Mouse (Mus musculus) heart, adult 2 months (tissue): Measurements from ENCODE around the gene Map3k1. TPM values are rescaled to one million over a fixed set of nuclear protein-coding genes. Genes with fewer than 3 reads are reported as not detected.

Experiments used
- DNase-seq, 2 experiments: peaks; one replicate each; pipeline ENCODE4 v3.0.0; 2021
- H3K27ac ChIP-seq: fragments of 200-600 bp; 2 replicates; pipeline ENCODE4 v1.8.1; 2022
- H3K27me3 ChIP-seq: fragments of 200-500 bp; 2 replicates; pipeline ENCODE4 v1.6.1; 2012; ENCODE audit warnings: mild to moderate bottlenecking, low read length, inconsistent platforms, mixed read lengths; ENCODE audit not compliant: control insufficient read depth, insufficient read depth
- H3K36me3 ChIP-seq: fragments of 200-500 bp; 2 replicates; pipeline ENCODE4 v1.6.1; 2012; ENCODE audit warnings: low read length, inconsistent platforms; ENCODE audit not compliant: control insufficient read depth, insufficient read depth
- H3K4me1 ChIP-seq: fragments of 200-500 bp; 2 replicates; pipeline ENCODE4 v1.6.1; 2011; ENCODE audit warnings: low read length; ENCODE audit not compliant: control insufficient read depth, insufficient read depth
- H3K4me3 ChIP-seq: fragments of 200-600 bp; 2 replicates; pipeline ENCODE4 v1.8.1; 2022
- H3K79me2 ChIP-seq: fragments of 200-500 bp; replicated peaks from 2 replicates; pipeline ENCODE4 v1.6.1; 2012; ENCODE audit warnings: mild to moderate bottlenecking, inconsistent platforms, low read length, moderate library complexity, mixed read lengths; ENCODE audit not compliant: control insufficient read depth, insufficient read depth
- H3K9ac ChIP-seq: fragments of 200-500 bp; 2 replicates; pipeline ENCODE4 v1.6.1; 2012; ENCODE audit warnings: low read depth, mild to moderate bottlenecking, control low read depth, inconsistent platforms, low read length, mixed read lengths
- CTCF ChIP-seq: fragments of 200-600 bp; IDR thresholded peaks from 2 replicates; pipeline ENCODE4 v1.8.1; 2022; ENCODE audit warnings: antibody characterized with exemption, mild to moderate bottlenecking, moderate library complexity
- EP300 ChIP-seq: fragments of 200-500 bp; IDR thresholded peaks from 2 replicates; pipeline ENCODE4 v1.6.1; 2011; ENCODE audit warnings: low read depth, low read length, control low read depth; ENCODE audit not compliant: insufficient read depth
- POLR2A ChIP-seq: fragments of 200-500 bp; IDR thresholded peaks from 2 replicates; pipeline ENCODE4 v1.6.1; 2011; ENCODE audit warnings: mild to moderate bottlenecking, low read depth, low read length, control low read depth; ENCODE audit not compliant: insufficient read depth
- WGBS: fragments of 180-500 bp; shearing (Covaris S2); methylation state at CpG from one replicate; pipeline ENCODE4 v1.1.7; 2018; 5-methylcytosine and 5-hydroxymethylcytosine counted together
- intact Hi-C: fragments of 180-260 bp; cut with DNase I; formaldehyde crosslinking; loops from one replicate; pipeline ENCODE4 v1.15.1; 2025
- polyA plus RNA-seq: library from polyadenylated mRNA; depleted of rRNA; stranded (reverse); fragments of >200 nt; gene quantifications from 2 replicates; pipeline ENCODE4 v1.2.3, GENCODE M21; 2012
- total RNA-seq, 2 experiments: library from RNA; stranded (reverse); gene quantifications; 2 replicates each; pipeline ENCODE4 v1.2.3; 2021

Map3k1 gene
- total and polyA plus RNA-seq, 3 experiments = 10.7 to 24.6 (median 15.2) TPM

DNA sequence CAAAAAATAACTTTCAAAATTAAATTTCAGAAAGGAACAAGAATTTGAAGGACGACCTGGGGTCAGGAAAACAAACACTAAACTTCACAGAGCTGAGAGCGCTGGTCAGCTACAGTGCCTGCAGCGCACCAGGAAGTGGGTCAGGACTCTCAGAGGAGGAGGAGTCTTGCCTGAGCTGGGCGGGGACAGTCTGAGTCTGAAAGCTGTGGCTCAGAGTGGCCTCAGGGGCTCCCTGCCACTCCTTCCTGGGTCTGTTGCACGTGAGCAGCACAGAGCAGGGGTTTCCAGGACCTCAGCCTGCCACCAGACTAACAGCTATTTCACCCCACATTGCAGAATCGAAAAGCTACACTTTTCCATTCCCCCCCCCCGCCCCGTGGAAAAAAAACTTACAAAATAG lies 11.8 kb downstream of the Map3k1 start:
- peak overlapping the region; percentile 62 for H3K27ac ChIP-seq
- H3K9ac ChIP-seq = no peak overlapping the region
- H3K27me3 ChIP-seq = no peaks in the 10 kb centered on the region
- DNase-seq = peak; percentile 83 to 87
- H3K79me2 ChIP-seq = peaks cover 10% of the 10 kb centered on the region
- intact Hi-C loops = loop anchor here (5.0 kb wide), 1 partner anchor 305 kb away; no protein-coding TSS in a partner anchor
- peaks cover 42% of the 10 kb centered on the region for H3K4me1 ChIP-seq
- H3K36me3 ChIP-seq = peaks cover 4% of the 10 kb centered on the region; the same call in 1 of the 2 replicates
- TF ChIP-seq POLR2A (no peak), CTCF (no peak), EP300 (0 out of 2 replicates have a peak, but pooled peaks have one; percentile 27)
- no peak overlapping the region; the same call in 1 of the 2 replicates for H3K4me3 ChIP-seq
- WGBS = 6% methylated on average over 8 of the region's 8 CpGs

DNA sequence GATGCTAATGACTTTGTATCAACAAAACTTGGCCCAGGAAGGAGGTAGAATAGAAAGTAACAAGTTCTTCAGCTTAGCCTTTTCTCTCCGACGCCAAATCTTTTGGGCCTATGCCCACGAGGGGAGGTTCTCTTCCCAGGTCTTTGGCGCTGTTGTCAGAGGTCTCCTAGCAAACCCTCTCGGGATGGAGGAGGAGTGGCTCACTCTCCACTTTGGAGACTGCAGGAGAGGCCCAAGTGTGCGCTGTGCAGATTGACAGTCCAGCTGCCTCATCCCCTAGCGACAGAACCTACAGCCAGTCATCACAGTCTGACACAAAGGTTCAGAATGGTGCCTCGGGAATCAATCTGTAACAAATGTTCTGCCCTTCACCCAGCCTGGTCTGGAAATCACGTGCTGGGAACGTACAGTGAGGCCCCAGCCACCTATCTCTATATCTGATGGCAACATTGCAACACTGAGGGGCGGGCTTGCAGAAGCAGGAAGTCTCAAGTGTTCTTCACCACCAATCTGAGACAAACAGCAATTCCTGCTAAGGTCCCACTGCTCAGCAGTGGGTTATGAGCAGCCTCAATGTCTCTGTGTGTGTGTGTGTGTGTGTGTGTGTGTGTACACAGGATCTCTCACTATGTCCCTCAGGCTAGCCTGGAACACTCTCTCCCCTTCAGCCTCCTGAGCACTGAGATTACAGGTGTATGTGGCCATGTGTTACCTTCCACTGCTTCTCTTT lies 12.4 kb downstream of the Map3k1 start:
- Histone ChIP-seq H3K27ac (peak overlapping the region; percentile 62), H3K4me1 (peaks cover 41% of the 10 kb centered on the region), H3K9ac (peak overlapping the region; percentile 21; the same call in 1 of the 2 replicates), H3K27me3 (no peaks in the 10 kb centered on the region), H3K79me2 (peaks cover 11% of the 10 kb centered on the region), H3K4me3 (no peak overlapping the region; the same call in 1 of the 2 replicates), H3K36me3 (peaks cover 4% of the 10 kb centered on the region; the same call in 1 of the 2 replicates)
- WGBS = 8% methylated on average over 11 of the region's 11 CpGs
- intact Hi-C loops = loop anchor here (5.0 kb wide), 1 partner anchor 306 kb away; no protein-coding TSS in a partner anchor
- DNase-seq = peak; percentile 60 to 66
- TF ChIP-seq EP300 = no peak
- no peak for TF ChIP-seq CTCF
- TF ChIP-seq POLR2A = no peak

DNA sequence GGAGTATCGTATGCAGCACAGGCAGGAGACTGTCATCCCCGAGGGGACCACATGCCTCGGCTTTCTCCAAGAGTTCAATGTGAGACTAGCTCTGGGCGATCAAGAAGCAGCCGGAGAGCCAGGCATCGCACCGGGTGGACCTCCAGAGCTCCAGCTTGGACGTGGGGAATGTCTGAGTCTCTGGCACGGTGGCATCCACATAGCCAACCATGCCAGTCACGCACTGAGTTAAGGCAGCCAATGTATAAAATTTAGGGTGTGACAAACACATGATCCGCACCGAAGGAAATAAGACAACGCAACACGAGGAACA lies 15.9 kb downstream of the Map3k1 start:
- H3K36me3 ChIP-seq = peaks cover 11% of the 10 kb centered on the region; the same call in 1 of the 2 replicates
- no peak overlapping the region for H3K9ac ChIP-seq
- no peak for TF ChIP-seq CTCF
- TF ChIP-seq EP300 = no peak
- no peak for TF ChIP-seq POLR2A
- WGBS = 65% methylated on average over 14 of the region's 14 CpGs
- no peak overlapping the region for H3K27ac ChIP-seq
- peaks cover 48% of the 10 kb centered on the region for H3K4me1 ChIP-seq
- H3K4me3 ChIP-seq = no peak overlapping the region
- intact Hi-C loops = loop anchor here (5.0 kb wide), 1 partner anchor 159 kb away; no protein-coding TSS in a partner anchor
- H3K79me2 ChIP-seq = peaks cover 16% of the 10 kb centered on the region
- H3K27me3 ChIP-seq = no peaks in the 10 kb centered on the region
- no peak for DNase-seq

DNA sequence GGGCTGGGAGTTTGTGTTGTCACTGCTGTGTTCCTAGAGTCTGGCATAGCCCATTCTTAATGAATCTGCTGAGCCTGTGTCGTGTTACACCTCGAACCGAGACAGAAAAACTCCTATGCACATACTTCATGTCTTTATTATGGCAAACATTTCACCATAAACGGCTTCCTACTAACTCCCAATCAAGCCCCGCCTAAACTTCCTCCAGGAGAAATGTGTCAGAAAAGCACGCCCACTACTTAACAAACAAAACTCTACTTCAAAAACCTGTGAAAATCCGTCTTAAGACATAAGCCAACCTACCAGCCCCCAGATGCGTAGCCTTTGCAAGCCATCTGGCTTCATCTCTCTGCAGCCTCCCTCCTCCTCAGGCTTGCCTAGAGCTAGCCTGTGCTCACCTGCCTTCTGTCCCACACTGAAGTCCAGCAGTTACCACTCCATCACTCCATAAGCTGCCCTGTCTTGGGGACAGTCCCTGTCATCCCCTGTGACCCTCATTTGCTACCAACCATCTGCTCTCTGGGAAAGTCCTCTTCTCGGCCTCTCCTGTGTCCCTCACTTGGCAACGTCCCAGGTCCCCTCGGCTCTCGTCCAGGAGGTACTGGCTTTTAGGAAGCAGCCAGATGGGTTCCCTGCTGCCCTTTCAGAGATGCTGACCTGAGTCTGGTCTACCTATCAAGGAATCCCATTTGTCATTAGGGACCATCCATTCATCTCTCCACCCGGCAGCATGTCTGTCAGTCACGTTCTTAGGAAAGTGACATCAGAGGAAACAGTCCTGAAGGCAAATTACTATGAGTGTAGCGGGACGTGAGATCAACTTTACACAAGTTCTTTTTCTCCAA lies 16.4 kb downstream of the Map3k1 start:
- H3K79me2 ChIP-seq = peaks cover 16% of the 10 kb centered on the region
- no peak overlapping the region for H3K4me3 ChIP-seq
- no peaks in the 10 kb centered on the region for H3K27me3 ChIP-seq
- 37% methylated on average over 16 of the region's 16 CpGs for WGBS
- TF ChIP-seq POLR2A (no peak), EP300 (no peak), CTCF (no peak)
- peaks cover 46% of the 10 kb centered on the region for H3K4me1 ChIP-seq
- peak overlapping the region; percentile 16; the same call in 1 of the 2 replicates for H3K27ac ChIP-seq
- H3K9ac ChIP-seq = no peak overlapping the region
- peaks cover 11% of the 10 kb centered on the region; the same call in 1 of the 2 replicates for H3K36me3 ChIP-seq
- DNase-seq = peak; percentile 54 to 71
- intact Hi-C loops = loop anchor here (5.0 kb wide), 1 partner anchor 160 kb away; no protein-coding TSS in a partner anchor

DNA sequence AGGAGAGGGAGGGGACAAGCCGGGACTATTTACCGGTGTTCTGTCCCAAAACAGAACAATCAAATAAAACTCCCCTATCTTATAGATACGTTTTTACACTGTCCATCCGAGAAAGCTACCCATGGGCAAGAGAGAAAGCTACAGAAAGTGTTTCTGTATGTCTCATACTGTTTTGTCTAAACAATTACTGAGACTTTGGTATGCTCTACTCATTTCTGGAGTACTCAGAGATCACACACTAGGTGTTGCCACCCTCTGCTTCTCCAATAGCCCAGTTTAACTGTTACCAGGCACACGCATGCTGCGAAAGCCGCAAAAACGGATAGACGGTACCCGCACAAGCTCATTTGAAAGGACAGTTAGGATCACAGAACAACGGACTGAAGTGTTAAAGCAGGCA lies 17.2 kb downstream of the Map3k1 start:
- H3K79me2 ChIP-seq = peaks cover 18% of the 10 kb centered on the region
- H3K4me3 ChIP-seq = no peak overlapping the region
- 80% methylated on average over 11 of the region's 11 CpGs for WGBS
- intact Hi-C loops = loop anchor here (2.0 to 5.0 kb wide), 2 partner anchors 161 to 211 kb away; no protein-coding TSS in a partner anchor
- no peak for TF ChIP-seq EP300
- TF ChIP-seq POLR2A = no peak
- no peak overlapping the region for H3K9ac ChIP-seq
- no peaks in the 10 kb centered on the region for H3K27me3 ChIP-seq
- H3K36me3 ChIP-seq = peaks cover 11% of the 10 kb centered on the region; the same call in 1 of the 2 replicates
- H3K4me1 ChIP-seq = peaks cover 43% of the 10 kb centered on the region
- DNase-seq = no peak
- H3K27ac ChIP-seq = no peak overlapping the region
